Mouse (Mus musculus) neural tube, embryonic 11.5 days (tissue): ENCODE measurements at regions not wholly inside any gene's neighbourhood (a gene's known extent, or its start where the extent isn't known, plus 50 kb on each side); places are given as distances from the start of the nearest gene placed in this dataset.
"Not testable (repeated sequence)": the region's sequence is repeated elsewhere in the genome, so short reads cannot be mapped to it uniquely, and the experiment has no call there.

ENCODE experiments used
- ATAC-seq: fragments of 200-750 bp; cut with Nextera tagmentation; 2 replicates; pipeline ENCODE4 v1.8.0; 2017; ENCODE audit warnings: moderate number of reproducible peaks, mild to moderate bottlenecking, moderate TSS enrichment, moderate library complexity; ENCODE audit not compliant: insufficient read depth, low FRiP score, low TSS enrichment
- DNase-seq: peaks from one replicate; pipeline ENCODE4 v3.0.0-alpha.2; 2015; ENCODE audit warnings: low spot score
- H3K27ac ChIP-seq: fragments of 300-500 bp; sonication (generic); 2 replicates; pipeline ENCODE4 v1.5.1; 2014; ENCODE audit warnings: low read depth, mild to moderate bottlenecking, low read length
- H3K27me3 ChIP-seq: fragments of 300-500 bp; sonication (generic); 2 replicates; pipeline ENCODE4 v1.6.1; 2014; ENCODE audit warnings: mild to moderate bottlenecking, low read length, mixed read lengths; ENCODE audit not compliant: control insufficient read depth, insufficient read depth
- H3K36me3 ChIP-seq: fragments of 300-500 bp; sonication (generic); 2 replicates; pipeline ENCODE4 v1.6.1; 2014; ENCODE audit warnings: mild to moderate bottlenecking, low read length, moderate library complexity, mixed read lengths; ENCODE audit not compliant: control insufficient read depth, insufficient read depth
- H3K4me1 ChIP-seq: fragments of 300-500 bp; sonication (generic); 2 replicates; pipeline ENCODE4 v1.6.1; 2014; ENCODE audit warnings: low read length, mixed read lengths; ENCODE audit not compliant: control insufficient read depth, insufficient read depth
- H3K4me2 ChIP-seq: fragments of 300-500 bp; sonication (generic); 2 replicates; pipeline ENCODE4 v1.6.1; 2014; ENCODE audit warnings: low read depth, mild to moderate bottlenecking, moderate library complexity
- H3K4me3 ChIP-seq: fragments of 300-500 bp; sonication (generic); 2 replicates; pipeline ENCODE4 v1.5.1; 2014; ENCODE audit warnings: low read depth, low read length
- H3K9ac ChIP-seq: fragments of 300-500 bp; sonication (generic); 2 replicates; pipeline ENCODE4 v1.6.1; 2014; ENCODE audit warnings: mild to moderate bottlenecking, low read length
- H3K9me3 ChIP-seq: fragments of 300-500 bp; sonication (generic); 2 replicates; pipeline ENCODE4 v1.6.1; 2016; ENCODE audit warnings: low read length; ENCODE audit not compliant: control insufficient read depth
- WGBS: fragments of 180-500 bp; shearing (Covaris S2); extraction: QIAGEN DNeasy Blood & Tissue Kit; methylation state at CpG from one replicate; pipeline ENCODE4 v1.1.7; 2014; 5-methylcytosine and 5-hydroxymethylcytosine counted together

DNA sequence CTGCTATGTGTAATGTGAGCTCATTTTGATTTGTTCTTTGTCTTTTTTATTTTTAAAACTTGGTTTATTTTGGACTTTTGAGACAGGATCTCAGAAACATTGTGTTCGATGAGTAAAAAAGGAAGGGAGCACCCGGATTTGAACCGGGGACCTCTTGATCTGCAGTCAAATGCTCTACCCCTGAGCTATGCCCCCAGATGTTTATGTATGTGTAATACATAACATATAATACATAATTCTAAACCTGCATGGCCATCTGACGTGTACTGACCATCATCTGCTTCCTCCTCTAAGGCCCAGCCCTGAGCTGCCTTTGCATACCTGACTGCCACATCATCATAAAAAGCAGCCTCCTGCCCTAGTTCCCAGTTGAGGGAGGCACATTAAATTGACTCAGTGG, 137.8 kb upstream of the Zfp746 start:
- DNase-seq (no peak), ATAC-seq (no peak)
- H3K4me2 ChIP-seq: no peak overlapping the region
- no peaks in the 10 kb centered on the region for H3K4me1 ChIP-seq
- no peak overlapping the region for H3K27ac ChIP-seq
- H3K9ac ChIP-seq: no peak overlapping the region
- H3K9me3 ChIP-seq: no peaks in the 10 kb centered on the region
- 89% methylated on average over 4 of the region's 4 CpGs for WGBS
- no peaks in the 10 kb centered on the region for H3K27me3 ChIP-seq
- no peak overlapping the region for H3K4me3 ChIP-seq
- no peaks in the 10 kb centered on the region for H3K36me3 ChIP-seq

DNA sequence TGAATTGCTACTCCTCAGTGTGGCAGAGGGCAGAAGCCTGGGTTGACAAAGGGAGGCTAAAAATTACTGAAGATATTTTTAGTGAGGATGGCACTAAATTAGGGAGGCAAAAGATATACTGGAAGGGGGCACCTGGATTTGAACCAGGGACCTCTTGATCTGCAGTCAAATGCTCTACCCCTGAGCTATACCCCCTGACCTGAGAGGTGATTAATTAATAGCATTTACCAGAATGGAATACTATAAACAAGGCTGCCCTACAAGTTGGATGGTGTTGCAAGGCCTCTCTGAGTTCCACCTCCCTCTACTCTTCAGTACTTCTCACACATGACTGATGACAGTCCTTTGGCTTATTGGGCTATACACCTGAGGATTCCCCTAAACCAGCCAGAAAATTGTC, 136.6 kb upstream of the Zfp746 start:
- H3K27me3 ChIP-seq: no peaks in the 10 kb centered on the region
- ATAC-seq: no peak

DNA sequence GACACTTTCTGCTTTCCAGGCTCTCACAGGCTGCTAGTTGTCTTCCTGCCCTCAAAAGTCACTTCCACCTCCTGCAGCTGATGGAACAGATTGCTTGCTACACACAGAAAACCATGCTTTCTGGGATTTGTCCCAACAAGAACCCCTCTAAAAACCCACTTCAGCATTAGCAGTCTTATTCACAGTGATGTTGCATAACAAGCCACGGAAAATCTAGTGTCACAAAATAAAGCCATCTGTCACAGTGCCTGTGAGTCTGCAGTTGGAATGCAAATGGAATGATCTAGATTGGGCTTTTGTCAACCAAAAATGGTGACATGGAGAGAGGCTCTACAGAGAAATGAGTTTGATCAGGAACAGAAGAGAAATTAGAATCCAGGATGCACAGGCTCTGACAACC, 135.4 kb upstream of the Zfp746 start:
- H3K9ac ChIP-seq, H3K4me2 ChIP-seq, DNase-seq, H3K27ac ChIP-seq, H3K9me3 ChIP-seq, H3K36me3 ChIP-seq, ATAC-seq, H3K4me3 ChIP-seq, H3K4me1 ChIP-seq, H3K27me3 ChIP-seq: not testable (repeated sequence)
- WGBS: 68% methylated on average over 1 of the region's 1 CpGs

More for the DNA sequence above, 136.6 kb upstream of the Zfp746 start:
- DNase-seq: no peak
- Histone ChIP-seq H3K4me2 (no peak overlapping the region), H3K9me3 (no peaks in the 10 kb centered on the region), H3K4me1 (no peaks in the 10 kb centered on the region), H3K27ac (no peak overlapping the region), H3K4me3 (no peak overlapping the region), H3K9ac (no peak overlapping the region), H3K36me3 (no peaks in the 10 kb centered on the region)

DNA sequence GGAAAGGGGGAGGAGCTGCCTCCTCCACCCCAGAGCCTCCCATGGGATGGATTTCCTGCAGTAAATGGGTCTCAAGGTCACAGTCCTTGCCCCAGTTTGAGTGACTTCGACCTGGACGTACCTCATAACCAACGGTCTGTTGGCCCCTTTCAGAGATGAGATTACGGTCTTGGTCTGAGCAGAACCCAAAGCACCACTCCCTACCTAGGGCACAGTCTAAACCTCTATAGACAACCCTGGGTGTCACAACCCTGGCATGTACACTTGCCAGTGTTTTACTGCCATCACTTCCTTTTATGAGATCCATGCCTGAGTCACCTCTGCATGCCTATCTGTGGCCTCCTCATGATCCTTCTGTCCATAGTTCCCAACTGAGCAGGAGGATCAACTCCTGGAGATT, 128.8 kb upstream of the Zfp746 start:
- Histone ChIP-seq H3K27me3 (no peaks in the 10 kb centered on the region), H3K36me3 (no peaks in the 10 kb centered on the region), H3K27ac (no peak overlapping the region), H3K4me2 (no peak overlapping the region), H3K9ac (no peak overlapping the region), H3K4me1 (no peaks in the 10 kb centered on the region), H3K4me3 (no peak overlapping the region), H3K9me3 (no peaks in the 10 kb centered on the region)
- DNase-seq (no peak), ATAC-seq (no peak)
- WGBS: 85% methylated on average over 4 of the region's 4 CpGs

DNA sequence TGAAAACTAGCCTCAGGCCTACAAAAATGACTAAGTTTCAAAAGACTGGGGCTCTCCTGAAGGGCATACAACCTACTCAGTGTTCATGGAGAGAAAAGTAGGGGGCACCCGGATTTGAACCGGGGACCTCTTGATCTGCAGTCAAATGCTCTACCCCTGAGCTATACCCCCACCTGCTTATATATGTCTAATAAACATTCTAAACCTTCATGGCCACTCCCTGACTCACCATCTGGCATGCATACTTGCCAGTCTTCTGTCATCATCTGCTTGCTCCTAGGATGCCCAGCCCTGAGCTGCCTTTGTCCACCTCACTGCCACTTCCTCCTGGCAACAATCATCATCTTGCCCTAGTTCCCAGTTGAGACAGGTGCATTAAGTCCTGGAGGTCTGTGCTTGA, 123.3 kb upstream of the Zfp746 start:
- ATAC-seq (no peak), DNase-seq (no peak)
- no peaks in the 10 kb centered on the region for H3K4me1 ChIP-seq
- no peaks in the 10 kb centered on the region for H3K27me3 ChIP-seq
- H3K36me3 ChIP-seq: no peaks in the 10 kb centered on the region
- 94% methylated on average over 2 of the region's 2 CpGs for WGBS
- no peak overlapping the region for H3K27ac ChIP-seq
- H3K4me2 ChIP-seq: no peak overlapping the region
- H3K9ac ChIP-seq: no peak overlapping the region
- no peaks in the 10 kb centered on the region for H3K9me3 ChIP-seq
- no peak overlapping the region for H3K4me3 ChIP-seq

DNA sequence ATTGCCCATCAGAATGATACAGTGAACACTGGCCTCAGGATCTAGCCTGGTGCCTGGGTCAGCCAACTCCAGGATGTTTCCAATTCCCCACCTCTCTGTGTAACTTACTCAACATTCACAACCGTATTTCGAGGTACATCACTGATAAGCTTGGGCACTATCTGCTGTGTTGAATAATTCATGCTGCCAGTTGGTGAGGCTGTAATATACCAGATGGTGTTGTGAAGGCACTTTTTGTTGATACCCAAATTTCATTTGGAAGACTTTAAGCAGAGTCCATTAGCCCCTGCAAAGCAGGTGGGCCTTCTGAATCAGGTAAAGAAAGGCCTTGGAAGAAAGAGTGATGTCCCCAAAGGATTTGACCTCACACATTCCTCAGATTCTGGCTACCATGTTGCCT, 122.7 kb upstream of the Zfp746 start:
- H3K9me3 ChIP-seq: no peaks in the 10 kb centered on the region
- H3K4me1 ChIP-seq: no peaks in the 10 kb centered on the region
- no peaks in the 10 kb centered on the region for H3K36me3 ChIP-seq
- H3K27ac ChIP-seq: no peak overlapping the region
- no peak overlapping the region for H3K4me2 ChIP-seq
- no peaks in the 10 kb centered on the region for H3K27me3 ChIP-seq
- no peak overlapping the region for H3K9ac ChIP-seq
- WGBS: 93% methylated on average over 2 of the region's 2 CpGs
- no peak for ATAC-seq
- DNase-seq: no peak
- no peak overlapping the region for H3K4me3 ChIP-seq

DNA sequence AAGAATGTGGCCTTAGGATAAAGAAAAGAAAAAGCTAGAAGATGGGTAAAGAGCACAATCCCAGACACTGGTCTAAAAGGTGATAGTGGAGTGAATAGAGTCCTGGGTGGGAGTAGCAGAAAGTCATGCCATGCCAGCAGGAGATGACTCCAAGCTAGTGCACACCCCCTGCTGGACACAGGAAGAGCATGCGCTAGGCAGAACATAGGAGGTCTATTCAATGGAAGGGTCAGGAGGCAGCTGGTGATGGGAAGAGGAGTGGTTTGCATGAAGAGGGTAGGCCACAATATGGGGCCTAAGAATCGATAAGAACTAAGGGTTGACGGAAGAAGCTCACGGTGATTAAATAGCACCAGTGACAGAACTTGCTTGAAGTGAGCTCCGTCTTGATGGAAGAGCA, 119.3 kb upstream of the Zfp746 start:
- H3K27me3 ChIP-seq: no peaks in the 10 kb centered on the region
- no peak overlapping the region for H3K4me3 ChIP-seq
- H3K9me3 ChIP-seq: no peaks in the 10 kb centered on the region
- H3K9ac ChIP-seq: no peak overlapping the region
- H3K27ac ChIP-seq: no peak overlapping the region
- ATAC-seq (no peak), DNase-seq (no peak)
- no peaks in the 10 kb centered on the region for H3K36me3 ChIP-seq
- 89% methylated on average over 5 of the region's 5 CpGs for WGBS
- no peaks in the 10 kb centered on the region for H3K4me1 ChIP-seq
- H3K4me2 ChIP-seq: no peak overlapping the region

DNA sequence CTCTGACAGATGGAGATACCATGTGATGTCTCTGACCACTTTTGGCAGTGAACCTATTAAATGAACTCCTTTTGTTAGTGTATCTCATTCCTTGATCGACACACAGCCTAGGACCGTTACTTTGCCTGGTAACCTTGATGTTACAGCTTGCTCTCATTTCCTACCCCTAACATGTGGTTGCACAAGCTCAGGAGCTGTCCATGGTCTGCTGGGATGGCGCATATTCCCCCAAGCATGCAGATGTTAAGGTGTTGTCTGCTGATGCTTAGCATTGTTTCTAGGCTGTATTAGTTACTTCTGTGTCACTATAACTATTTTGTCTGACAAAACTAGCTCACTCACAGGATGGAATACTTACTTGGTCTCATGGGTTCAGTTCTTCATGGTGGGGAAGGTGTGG, 113.6 kb upstream of the Zfp746 start:
- WGBS: 65% methylated on average over 3 of the region's 3 CpGs
- no peak overlapping the region for H3K27ac ChIP-seq
- DNase-seq: no peak

DNA sequence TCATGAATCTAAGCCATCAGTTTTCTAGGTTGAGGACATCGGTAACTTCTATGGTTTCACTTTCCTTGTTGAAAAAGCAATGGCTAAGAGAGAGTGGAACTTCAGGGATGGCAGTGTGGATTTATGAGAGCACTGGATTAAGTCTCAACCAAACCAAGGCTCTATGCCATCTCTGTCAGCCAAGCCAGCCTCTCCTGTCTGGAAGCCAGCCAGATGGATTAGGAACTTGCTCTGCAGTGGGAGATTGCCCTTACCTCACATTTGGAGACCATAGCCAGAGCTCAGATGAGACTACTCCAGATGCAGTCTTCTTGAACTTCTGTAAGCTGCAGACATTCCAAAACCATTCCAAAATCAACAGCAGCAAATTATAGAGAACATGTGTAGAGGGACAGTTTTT, 112.4 kb upstream of the Zfp746 start:
- WGBS: 65% methylated on average over 1 of the region's 1 CpGs
- no peak for DNase-seq
- no peak for ATAC-seq

More for the DNA sequence above, 113.6 kb upstream of the Zfp746 start:
- Histone ChIP-seq H3K9ac (no peak overlapping the region), H3K4me3 (no peak overlapping the region), H3K9me3 (no peaks in the 10 kb centered on the region), H3K4me2 (no peak overlapping the region), H3K27me3 (no peaks in the 10 kb centered on the region), H3K4me1 (no peaks in the 10 kb centered on the region), H3K36me3 (no peaks in the 10 kb centered on the region)
- no peak for ATAC-seq

More for the DNA sequence above, 112.4 kb upstream of the Zfp746 start:
- H3K27me3 ChIP-seq: no peaks in the 10 kb centered on the region
- no peaks in the 10 kb centered on the region for H3K9me3 ChIP-seq
- no peak overlapping the region for H3K4me3 ChIP-seq
- no peak overlapping the region for H3K4me2 ChIP-seq
- no peak overlapping the region for H3K27ac ChIP-seq
- no peaks in the 10 kb centered on the region for H3K4me1 ChIP-seq
- no peak overlapping the region for H3K9ac ChIP-seq
- H3K36me3 ChIP-seq: no peaks in the 10 kb centered on the region
